Mouse (Mus musculus) cerebellum, adult 9-10 months (tissue): Measurements from ENCODE around the gene Tanc2.
A peak's percentile ranks its signal among the peaks of the same experiment; 100 is the strongest.

Experiments used
- DNase-seq: peaks from one replicate; pipeline ENCODE4 v3.0.0; 2022

Gene Tanc2

GRCm38 (mm10) chr11:105837962-105838361 lies 248.2 kb downstream of the Tanc2 start:
- DNase-seq: no peak

DNA sequence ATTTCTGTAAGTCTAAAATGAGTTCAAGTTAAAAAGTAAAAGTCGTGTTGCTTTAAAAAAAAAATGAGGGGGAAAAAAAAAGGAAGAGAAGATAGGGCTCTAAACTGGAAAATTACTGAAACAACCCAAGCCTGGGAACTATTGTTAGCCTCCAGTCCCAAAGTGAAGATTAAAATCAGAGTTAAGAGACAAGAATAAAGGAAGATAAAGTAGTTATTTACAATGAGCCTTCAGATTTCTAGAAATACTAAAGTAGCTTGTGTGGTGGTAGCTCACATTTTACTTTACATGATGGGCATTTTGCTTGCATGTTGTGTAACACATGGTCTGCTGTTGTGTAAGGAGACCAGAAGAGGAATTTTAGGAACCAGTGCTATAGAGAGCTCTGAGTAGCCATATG lies 256.1 kb downstream of the Tanc2 start:
- no peak for DNase-seq

GRCm38 (mm10) chr11:105855504-105855903 lies 265.7 kb downstream of the Tanc2 start:
- no peak for DNase-seq

DNA sequence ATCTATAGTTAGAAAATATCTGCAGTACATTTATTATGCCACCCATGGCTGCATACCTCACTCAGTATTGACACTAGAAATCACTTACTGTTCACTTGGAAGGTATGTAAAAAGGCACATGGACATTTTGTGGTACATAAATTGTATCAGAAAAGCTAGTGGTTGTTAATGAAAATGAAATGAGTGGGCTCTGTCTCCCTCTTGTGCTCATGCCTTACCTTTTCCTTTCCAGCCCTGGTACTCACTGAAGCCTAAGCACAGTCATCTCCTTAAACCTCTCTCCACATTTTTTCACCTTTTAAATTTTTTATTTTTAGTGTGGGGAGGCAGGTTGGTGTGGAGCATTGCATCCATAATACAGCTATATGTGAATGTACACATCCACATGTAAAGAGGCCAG lies 268.3 kb downstream of the Tanc2 start:
- DNase-seq: peak; percentile 1

DNA sequence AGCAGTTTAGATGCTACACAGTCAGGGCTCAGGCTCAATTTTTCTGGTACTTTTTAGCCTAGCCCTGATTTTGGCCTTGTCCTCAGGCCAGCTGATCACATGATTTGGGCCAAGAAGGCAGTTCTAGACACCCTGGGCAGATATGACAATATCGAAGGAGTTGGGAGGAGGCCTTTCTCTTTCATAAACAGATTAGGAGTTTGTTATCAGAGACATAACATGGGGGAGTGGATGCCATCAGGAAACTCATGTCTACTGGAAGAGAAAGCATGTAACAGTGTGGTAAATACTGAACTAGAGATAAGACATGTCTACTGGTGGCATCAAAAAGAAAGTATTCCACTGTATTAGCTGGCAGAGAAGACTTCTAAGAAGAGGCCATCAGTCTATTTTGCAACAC lies 295.8 kb downstream of the Tanc2 start:
- no peak for DNase-seq

DNA sequence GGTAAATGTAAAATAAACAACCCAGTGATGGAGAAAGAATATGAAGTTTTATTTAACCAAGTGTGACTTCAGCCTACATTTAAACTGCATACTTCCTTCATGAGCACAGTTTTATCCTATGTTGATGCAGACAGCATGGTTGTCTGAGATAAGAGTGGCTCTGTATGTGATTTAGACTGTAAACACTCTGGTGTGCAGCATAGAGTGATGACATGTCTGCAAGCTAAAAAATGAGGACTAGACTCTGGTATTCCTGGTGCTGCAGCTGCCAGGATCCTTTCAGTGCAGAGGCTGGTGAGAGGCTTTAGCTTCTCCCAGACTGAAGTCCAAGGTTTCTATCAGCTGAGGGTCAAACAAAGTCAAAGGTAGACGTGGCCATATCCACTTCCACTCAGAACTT lies 297.5 kb downstream of the Tanc2 start:
- DNase-seq: no peak

- no peak for DNase-seq
Measured at GRCm38 (mm10) chr11:105899151-105899550, 309.4 kb downstream of the Tanc2 start.

- no peak for DNase-seq
Measured at GRCm38 (mm10) chr11:105901501-105901900, 311.7 kb downstream of the Tanc2 start.

DNA sequence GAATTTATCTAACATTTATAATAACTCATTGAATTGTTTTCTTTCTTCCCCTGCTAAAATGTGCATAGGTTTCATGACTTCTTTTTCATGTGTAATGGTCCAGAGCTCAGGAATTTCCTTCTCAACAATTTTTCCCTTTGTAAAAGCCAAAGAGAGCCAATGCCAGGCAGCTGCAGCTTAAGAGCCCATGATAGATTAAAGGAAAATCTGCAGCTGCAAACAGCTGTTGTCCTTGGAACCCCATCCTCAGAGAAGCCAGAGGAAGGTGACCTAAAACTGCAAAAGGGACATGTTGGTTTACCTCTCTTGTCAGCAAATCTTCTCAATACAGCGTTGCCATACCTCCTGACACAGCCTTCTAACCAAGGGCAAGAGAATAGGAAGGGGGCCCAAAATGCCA lies 313.2 kb downstream of the Tanc2 start:
- DNase-seq: no peak

GRCm38 (mm10) chr11:105905529-105906213 lies 315.9 kb downstream of the Tanc2 start:
- DNase-seq: no peak

DNA sequence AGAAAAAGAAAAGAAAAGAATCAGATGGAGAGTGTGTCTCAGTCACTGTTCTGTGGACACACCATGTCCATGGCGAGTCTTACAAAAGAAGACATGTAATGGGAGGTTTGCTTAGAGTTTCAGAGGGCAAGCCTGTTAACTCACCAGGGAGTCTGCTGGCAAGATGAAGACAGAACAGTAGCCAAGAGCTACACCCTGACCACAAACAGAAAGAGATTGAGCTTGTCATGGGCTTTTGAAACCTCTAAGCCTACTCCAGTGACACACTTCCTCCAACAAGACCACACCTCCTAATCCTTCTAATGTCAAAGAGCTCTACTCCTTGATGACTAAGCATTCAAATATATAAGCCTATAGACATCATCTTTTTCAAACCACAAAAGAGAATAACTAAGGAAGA lies 317.6 kb downstream of the Tanc2 start:
- DNase-seq: no peak

GRCm38 (mm10) chr11:105908926-105909325 lies 319.1 kb downstream of the Tanc2 start:
- no peak for DNase-seq

GRCm38 (mm10) chr11:105909617-105910016 lies 319.8 kb downstream of the Tanc2 start:
- no peak for DNase-seq

DNA sequence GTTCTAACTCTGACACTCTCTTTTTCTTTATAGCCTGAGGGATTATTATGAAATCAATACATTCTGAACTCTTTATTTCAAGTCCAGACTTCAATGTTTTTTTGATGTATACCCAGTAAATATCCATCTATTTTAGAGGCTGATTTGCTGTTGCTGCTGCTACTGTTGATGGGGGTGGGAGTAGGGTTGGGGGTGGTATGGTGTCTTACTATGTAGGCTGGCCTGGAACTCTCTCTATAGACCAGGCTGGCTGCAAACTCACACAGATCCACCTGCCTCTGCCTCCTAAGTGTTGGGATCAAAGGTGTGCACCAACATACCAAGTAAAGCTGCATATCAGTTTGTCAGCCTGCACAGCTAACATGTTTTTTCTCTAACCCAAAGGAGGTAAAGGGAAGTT lies 321.4 kb downstream of the Tanc2 start:
- DNase-seq: no peak

DNA sequence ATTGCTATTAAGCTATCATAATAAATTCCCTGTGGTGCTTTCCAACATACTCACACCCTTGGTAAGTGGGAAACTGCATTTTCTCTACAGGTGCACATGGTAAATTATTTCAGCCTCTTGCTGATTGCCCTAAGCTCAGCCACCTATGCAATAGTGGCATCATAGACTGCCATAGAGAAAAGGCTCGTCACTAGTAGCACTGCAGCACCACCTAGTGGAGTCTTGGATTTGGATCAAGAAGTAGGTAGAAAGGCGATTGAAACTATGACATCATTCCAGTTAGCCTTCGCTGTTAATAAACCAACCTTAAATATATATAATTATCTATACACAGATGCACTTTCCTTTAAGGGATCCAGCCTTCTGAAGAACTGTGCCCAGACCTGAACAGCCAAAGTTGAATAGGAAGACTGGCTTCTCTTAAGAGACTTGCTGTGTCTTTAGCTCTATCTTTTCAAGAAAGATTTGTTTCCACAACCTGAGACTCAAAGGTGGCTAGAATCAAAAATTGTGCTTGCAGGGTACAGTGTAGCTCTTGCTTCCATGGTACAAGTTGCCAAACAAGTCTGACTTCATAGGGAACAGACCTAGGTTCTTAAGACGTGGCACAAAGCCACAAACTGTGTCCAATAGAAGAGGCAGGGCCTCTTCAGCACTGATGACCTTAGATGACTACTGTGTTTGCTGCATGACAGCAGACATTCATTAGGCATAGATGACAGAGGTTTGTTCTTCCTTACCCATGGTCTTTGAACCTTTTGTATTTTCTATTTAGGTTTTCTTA lies 322.0 kb downstream of the Tanc2 start:
- DNase-seq: peak; percentile 86

- no peak for DNase-seq
Measured at GRCm38 (mm10) chr11:105913580-105913979, 323.8 kb downstream of the Tanc2 start.

GRCm38 (mm10) chr11:105920098-105920785 lies 330.5 kb downstream of the Tanc2 start:
- no peak for DNase-seq

- DNase-seq: no peak
Measured at GRCm38 (mm10) chr11:105920836-105921235, 331.1 kb downstream of the Tanc2 start.

GRCm38 (mm10) chr11:105921275-105921674 lies 331.5 kb downstream of the Tanc2 start:
- DNase-seq: no peak

DNA sequence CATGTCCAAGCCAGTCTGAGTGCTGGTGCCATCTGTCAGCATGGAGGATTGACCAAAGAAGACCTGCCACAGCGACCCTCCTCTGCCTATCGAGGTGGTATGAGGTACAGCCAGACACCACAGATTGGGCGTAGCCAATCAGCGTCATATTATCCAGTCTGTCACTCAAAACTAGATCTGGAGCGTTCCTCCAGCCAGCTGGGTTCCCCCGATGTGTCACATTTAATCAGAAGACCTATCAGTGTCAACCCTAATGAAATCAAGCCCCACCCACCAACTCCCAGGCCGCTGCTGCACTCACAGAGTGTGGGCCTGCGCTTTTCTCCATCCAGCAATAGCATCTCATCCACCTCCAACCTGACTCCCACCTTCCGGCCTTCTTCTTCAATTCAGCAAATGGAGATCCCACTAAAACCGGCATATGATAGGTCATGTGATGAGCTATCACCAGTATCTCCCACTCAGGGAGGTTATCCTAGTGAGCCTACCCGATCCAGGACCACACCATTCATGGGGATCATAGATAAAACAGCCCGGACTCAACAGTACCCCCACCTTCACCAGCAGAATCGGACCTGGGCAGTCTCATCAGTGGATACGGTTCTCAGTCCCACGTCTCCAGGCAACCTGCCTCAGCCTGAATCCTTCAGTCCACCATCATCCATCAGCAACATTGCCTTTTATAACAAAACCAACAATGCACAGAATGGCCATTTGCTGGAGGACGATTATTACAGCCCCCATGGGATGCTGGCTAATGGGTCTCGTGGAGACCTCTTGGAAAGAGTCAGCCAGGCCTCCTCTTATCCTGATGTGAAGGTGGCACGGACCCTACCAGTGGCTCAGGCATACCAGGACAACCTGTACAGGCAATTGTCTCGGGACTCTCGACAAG lies 333.2 kb downstream of the Tanc2 start:
- no peak for DNase-seq

DNA sequence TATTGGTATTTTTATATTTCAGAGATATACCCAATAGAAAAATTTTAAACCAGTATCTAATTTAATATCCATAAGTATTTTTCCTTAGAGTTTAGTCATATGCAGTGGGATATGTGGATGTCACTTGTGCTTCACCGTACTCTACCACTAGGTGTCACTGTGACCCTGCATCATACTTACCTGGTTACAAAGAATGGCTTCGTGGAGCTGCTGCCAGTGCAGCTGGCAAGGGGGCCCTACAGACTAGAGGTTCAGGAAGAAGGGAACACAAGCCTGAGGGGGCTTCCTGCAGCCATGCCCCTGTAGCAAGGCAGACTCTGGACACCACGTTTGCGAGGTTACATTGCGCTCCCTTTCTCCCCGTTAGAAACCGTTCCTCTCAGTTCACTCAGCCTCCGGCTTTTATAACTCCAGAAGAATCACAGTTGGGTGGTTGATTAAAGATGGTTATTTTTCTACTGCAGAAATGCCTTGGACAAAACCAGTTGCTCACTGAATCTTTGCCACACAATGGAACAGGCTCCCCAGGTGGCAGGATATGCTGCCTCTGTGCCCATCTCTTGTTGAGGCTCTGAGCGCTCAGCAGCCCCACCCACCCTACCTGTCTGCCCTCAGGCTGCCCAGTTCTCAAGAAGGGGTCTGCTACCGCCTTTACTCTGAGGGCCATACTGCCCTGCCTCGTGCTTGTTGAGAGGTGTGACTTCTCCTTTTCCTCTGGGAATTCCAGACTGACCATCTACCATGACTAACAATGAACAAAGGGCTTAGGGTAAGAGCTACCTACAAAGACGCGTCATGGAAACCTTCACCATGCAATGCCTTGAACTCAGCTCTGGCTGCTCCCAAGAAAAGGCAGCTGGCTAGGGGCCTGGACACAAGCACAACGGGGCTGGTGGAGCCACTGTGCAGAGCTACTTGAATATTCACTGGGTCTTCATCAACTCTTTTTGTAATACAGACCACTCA lies 337.6 kb downstream of the Tanc2 start:
- DNase-seq: peak; percentile 84

DNA sequence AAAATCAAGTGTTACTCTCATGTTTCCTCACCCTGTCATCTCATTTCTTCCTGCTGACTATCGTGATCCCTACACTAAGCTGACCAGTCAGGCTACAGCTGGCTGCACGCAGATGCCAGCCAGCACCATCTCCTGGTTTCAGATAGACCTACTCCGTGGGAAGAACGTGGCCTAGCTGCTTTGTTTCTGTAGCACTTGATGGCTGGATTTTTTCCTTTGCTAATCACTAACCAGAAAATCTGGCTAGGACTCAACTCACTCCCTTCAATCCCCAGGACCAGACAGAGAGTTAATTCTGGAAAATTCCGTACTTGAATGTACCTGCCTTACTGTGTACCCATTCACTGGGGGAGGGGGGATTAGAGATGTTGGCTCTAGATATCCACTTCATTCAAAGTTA lies 338.4 kb downstream of the Tanc2 start:
- DNase-seq: no peak
